9 mouse cellular contexts compared by ENCODE assay signal in the genomic region with DNA sequence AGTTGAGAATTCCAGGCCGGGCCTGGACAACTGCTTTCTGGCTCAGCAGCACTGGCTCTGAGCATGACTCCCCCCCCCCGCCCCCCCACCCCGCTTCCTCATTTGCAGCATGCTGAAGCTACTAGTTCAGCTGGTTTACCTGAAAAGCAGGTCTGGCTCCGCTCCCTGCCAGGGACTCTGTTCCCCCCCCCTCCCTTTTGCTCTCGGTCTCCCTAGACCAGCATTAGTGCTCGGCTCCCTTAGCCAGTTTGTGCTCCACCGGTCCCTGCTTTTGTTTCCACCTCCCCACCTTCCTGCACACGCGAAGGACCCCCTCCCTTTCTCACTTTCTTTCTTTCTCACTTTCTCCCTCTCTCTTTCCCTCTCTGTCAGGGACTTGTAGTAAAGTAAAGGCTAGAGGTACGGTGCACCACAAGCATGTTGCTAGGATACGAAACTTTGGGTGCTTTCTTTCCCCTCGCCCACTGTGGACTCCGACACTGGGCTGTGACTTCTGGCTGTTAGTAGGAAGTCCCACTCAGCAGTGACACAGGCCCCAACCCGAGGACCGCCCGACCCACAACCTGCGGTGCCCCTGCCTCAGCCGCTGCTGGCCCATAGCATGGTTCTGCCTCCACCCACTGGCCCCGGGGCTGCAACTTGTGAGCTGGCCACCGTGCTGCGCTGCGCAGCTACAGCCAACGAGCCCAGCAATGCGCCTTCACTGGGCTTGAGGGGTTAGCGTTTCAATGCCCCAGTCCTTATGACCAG.
DNase-seq lines count a peak whose midpoint lies in the region; ATAC-seq and TF ChIP-seq lines count a peak whose summit lies in the region.
"Had no signal": no experiment of that assay in that cellular context is flagged by ENCODE, and none has a peak within 500 bp of the region (broad histone marks: within the 10 kb centered on the region; RNA-seq: fewer than 3 reads in every experiment).

No protein-coding gene starts in this region.

- TF ChIP-seq CTCF in brain, embryonic 14.5 days (IDR thresholded peaks at IDR 0.05; ENCODE audit: borderline replicate concordance, extremely low read depth, insufficient read depth, insufficient read length) = peak; percentile 36; the same call in 1 of the 2 replicates
- peak; percentile 51 for TF ChIP-seq CTCF in forebrain, postnatal 0 days (IDR thresholded peaks at IDR 0.05; ENCODE audit: low read depth)

- H3K36me3 ChIP-seq in heart, embryonic 14.5 days (ENCODE audit: control insufficient read depth, insufficient read depth, low read length) = no peaks in the 10 kb centered on the region
- H3K36me3 ChIP-seq in forebrain, postnatal 0 days (ENCODE audit: insufficient read depth) = no peaks in the 10 kb centered on the region
- no peaks in the 10 kb centered on the region for H3K36me3 ChIP-seq in liver, embryonic 12.5 days
- H3K36me3 ChIP-seq in stomach, embryonic 14.5 days (ENCODE audit: control insufficient read depth, insufficient read depth, low read length) = no peaks in the 10 kb centered on the region

- no peaks in the 10 kb centered on the region for H3K27me3 ChIP-seq in heart, embryonic 14.5 days (ENCODE audit: control insufficient read depth, insufficient read depth, low read length)
- no peaks in the 10 kb centered on the region for H3K27me3 ChIP-seq in forebrain, postnatal 0 days (ENCODE audit: insufficient read depth, low read length)
- peaks cover 14% of the 10 kb centered on the region for H3K27me3 ChIP-seq in liver, embryonic 12.5 days (replicated peaks)
- H3K27me3 ChIP-seq in stomach, embryonic 14.5 days (ENCODE audit: control insufficient read depth, insufficient read depth, low read length) = no peaks in the 10 kb centered on the region

- no peak for TF ChIP-seq POLR2A in brain, embryonic 14.5 days (IDR thresholded peaks at IDR 0.05; ENCODE audit: borderline replicate concordance, extremely low read depth, insufficient read depth, insufficient read length, poor library complexity, severe bottlenecking)

- no peak for DNase-seq in heart, postnatal 36 days
- peak; percentile 37 for DNase-seq in brain, embryonic 14.5 days (ENCODE audit: low read depth)
- DNase-seq in forebrain, postnatal 0 days = no peak
- DNase-seq in frontal cortex, postnatal 10 days (ENCODE audit: low spot score in 2 of 2) = no peak
- DNase-seq in layer of hippocampus, adult 18-20 months (ENCODE audit: low spot score in 2 of 2) = no peak

- peak overlapping the region; percentile 16 to 26 for H3K4me3 ChIP-seq in heart, embryonic 14.5 days (ENCODE audit: control insufficient read depth in 1 of 2, insufficient read depth in 1 of 2, low read depth in 1 of 2, low read length in 2 of 2)
- H3K4me3 ChIP-seq in forebrain, postnatal 0 days (ENCODE audit: low read depth, low read length) = no peak overlapping the region
- peak overlapping the region; percentile 13; the same call in 1 of the 2 replicates for H3K4me3 ChIP-seq in liver, embryonic 12.5 days
- peak overlapping the region; percentile 8; the same call in 1 of the 2 replicates for H3K4me3 ChIP-seq in stomach, embryonic 14.5 days (ENCODE audit: low read depth, low read length)

- no peaks in the 10 kb centered on the region for H3K9me3 ChIP-seq in heart, embryonic 14.5 days (ENCODE audit: control insufficient read depth, low read length)
- no peaks in the 10 kb centered on the region for H3K9me3 ChIP-seq in forebrain, postnatal 0 days (ENCODE audit: low read length)
- H3K9me3 ChIP-seq in liver, embryonic 12.5 days (replicated peaks) = no peaks in the 10 kb centered on the region
- no peaks in the 10 kb centered on the region for H3K9me3 ChIP-seq in stomach, embryonic 14.5 days (ENCODE audit: control insufficient read depth, low read depth, low read length)

- peak overlapping the region; percentile 60 for H3K4me2 ChIP-seq in heart, embryonic 14.5 days (ENCODE audit: low read length)
- peak overlapping the region; percentile 26; the same call in 1 of the 2 replicates for H3K4me2 ChIP-seq in forebrain, postnatal 0 days (ENCODE audit: low read depth)
- peak overlapping the region; percentile 50 for H3K4me2 ChIP-seq in liver, embryonic 12.5 days
- peak overlapping the region; percentile 39 for H3K4me2 ChIP-seq in stomach, embryonic 14.5 days (replicated peaks; ENCODE audit: low read depth, low read length)

- 23% methylated on average over 25 of the region's 25 CpGs for WGBS in heart, embryonic 14.5 days
- 12% methylated on average over 24 of the region's 25 CpGs for WGBS in forebrain, postnatal 0 days
- 31% methylated on average over 25 of the region's 25 CpGs for WGBS in liver, embryonic 12.5 days (ENCODE audit: insufficient replicate concordance)
- 21% methylated on average over 25 of the region's 25 CpGs for WGBS in stomach, embryonic 14.5 days

- ATAC-seq in heart, embryonic 14.5 days (ENCODE audit: insufficient number of reproducible peaks, insufficient read depth, low FRiP score, low read depth) = peak; percentile 32; the same call in 1 of the 2 replicates
- peak; percentile 47 for ATAC-seq in forebrain, postnatal 0 days
- no peak; the same call in 1 of the 2 replicates for ATAC-seq in liver, embryonic 12.5 days
- ATAC-seq in stomach, embryonic 14.5 days (ENCODE audit: insufficient number of reproducible peaks, insufficient read depth, low FRiP score, low read depth) = peak; percentile 43

- H3K4me1 ChIP-seq in heart, embryonic 14.5 days (ENCODE audit: control insufficient read depth in 2 of 2, insufficient read depth in 2 of 2, low read length in 2 of 2) = peaks cover 9 to 15% of the 10 kb centered on the region in 2 experiments
- H3K4me1 ChIP-seq in forebrain, postnatal 0 days (ENCODE audit: insufficient read depth) = no peaks in the 10 kb centered on the region
- H3K4me1 ChIP-seq in liver, embryonic 12.5 days = 0 out of 2 replicates have a peak, but pooled peaks cover 3% of the 10 kb centered on the region
- no peaks in the 10 kb centered on the region for H3K4me1 ChIP-seq in stomach, embryonic 14.5 days (ENCODE audit: control insufficient read depth, insufficient read depth, low read length)

- H3K9ac ChIP-seq in heart, embryonic 14.5 days (ENCODE audit: low read length) = no peak overlapping the region
- H3K9ac ChIP-seq in forebrain, postnatal 0 days = no peak overlapping the region
- H3K9ac ChIP-seq in liver, embryonic 12.5 days = no peak overlapping the region
- no peak overlapping the region; the same call in 1 of the 2 replicates for H3K9ac ChIP-seq in stomach, embryonic 14.5 days (replicated peaks; ENCODE audit: low read depth, low read length)

- no peak overlapping the region for H3K27ac ChIP-seq in heart, embryonic 14.5 days (replicated peaks in 1 of 2; ENCODE audit: control insufficient read depth in 1 of 2, insufficient read depth in 1 of 2, low read depth in 2 of 2, low read length in 2 of 2)
- no peak overlapping the region for H3K27ac ChIP-seq in forebrain, postnatal 0 days (ENCODE audit: low read depth, low read length)
- no peak overlapping the region for H3K27ac ChIP-seq in liver, embryonic 12.5 days
- peak overlapping the region; percentile 27; the same call in 1 of the 2 replicates for H3K27ac ChIP-seq in stomach, embryonic 14.5 days (ENCODE audit: low read length)
- H3K27ac ChIP-seq: macrophage had no signal

- intact Hi-C loops in heart, postnatal 36 days (cut with DNase I) = no loop called here
